Mouse (Mus musculus) spleen, adult 2 months (tissue): ENCODE data around the gene Timm17a.

Source experiments
- CTCF ChIP-seq: fragments of 200-500 bp; IDR thresholded peaks from 2 replicates; pipeline ENCODE4 v1.5.1; 2011; ENCODE audit warnings: mild to moderate bottlenecking, inconsistent platforms; ENCODE audit not compliant: insufficient read depth, insufficient read length, insufficient replicate concordance; ENCODE audit errors: extremely low read depth
- POLR2A ChIP-seq: fragments of 200-500 bp; IDR thresholded peaks from 2 replicates; pipeline ENCODE4 v1.6.1; 2011; ENCODE audit warnings: low read depth, low read length, inconsistent platforms

DNA sequence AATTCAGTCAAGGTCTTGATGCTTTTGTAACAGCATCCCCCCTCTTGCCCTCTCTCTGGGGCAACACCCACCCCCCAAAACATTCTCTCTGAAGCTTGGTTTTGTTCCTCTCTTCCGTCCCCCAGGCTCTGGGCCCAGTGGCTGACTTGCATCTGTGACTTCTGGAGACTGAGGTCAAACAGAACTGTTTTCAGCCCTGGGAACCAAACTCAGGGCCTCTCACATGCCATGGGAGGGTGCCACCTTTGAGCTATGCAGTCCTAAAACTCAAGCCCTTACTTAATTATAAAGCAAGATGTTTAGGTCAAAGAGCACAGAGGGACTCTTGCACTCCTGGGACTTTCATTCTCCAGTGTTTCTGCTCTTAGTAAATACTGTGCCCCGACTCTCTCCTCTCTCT lies 12.4 kb upstream of the Timm17a start:
- TF ChIP-seq POLR2A (no peak), CTCF (no peak)
